Mouse (Mus musculus) liver, adult 2 months (tissue): ENCODE measurements around the gene BC004004.

Source experiments
- CTCF ChIP-seq: fragments of 200-500 bp; IDR thresholded peaks from 2 replicates; pipeline ENCODE4 v1.5.1; 2011; ENCODE audit warnings: low read depth, low read length, control low read depth
- POLR2A ChIP-seq: fragments of 200-500 bp; IDR thresholded peaks from 2 replicates; pipeline ENCODE4 v1.6.1; 2011; ENCODE audit warnings: low read length, control low read depth; ENCODE audit not compliant: insufficient read depth; ENCODE audit errors: extremely low read depth

DNA sequence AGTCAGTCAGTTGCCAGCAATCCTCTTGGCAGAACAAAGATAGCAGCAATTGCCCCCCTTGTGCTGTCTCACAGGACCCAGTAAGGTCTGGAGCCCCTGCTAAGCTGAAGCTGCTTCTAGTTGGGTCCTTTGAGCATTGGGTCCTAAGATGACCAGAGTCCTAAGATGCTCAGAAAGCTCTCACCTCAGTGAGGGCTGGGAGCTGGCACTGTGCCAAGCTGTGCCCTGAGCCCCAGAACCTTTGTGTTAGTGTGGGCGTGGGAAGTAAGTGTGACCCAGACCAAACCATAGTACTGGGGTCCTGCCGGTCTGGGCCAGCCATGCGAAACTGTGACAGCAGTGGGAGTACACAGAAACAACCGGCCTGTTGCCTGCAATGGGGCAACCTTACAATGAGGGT, 30.7 kb downstream of the BC004004 start:
- no peak for TF ChIP-seq POLR2A
- no peak for TF ChIP-seq CTCF
